16 mouse cellular contexts compared by ENCODE assay signal in genomic region chr10:128601499-128601898, GRCm38 (mm10). TPM values are rescaled to one million over a fixed set of nuclear protein-coding genes. Genes with fewer than 3 reads are reported as not detected.
"Had no signal": no experiment of that assay in that cellular context is flagged by ENCODE, and none has a peak within 500 bp of the region (broad histone marks: within the 10 kb centered on the region; RNA-seq: fewer than 3 reads in every experiment).

No protein-coding gene starts in this region.

- H3K4me3 ChIP-seq: midbrain, embryonic 13.5 days; midbrain, embryonic 15.5 days; neural tube, embryonic 12.5 days; stomach, embryonic 15.5 days had no signal

- ATAC-seq: midbrain, embryonic 13.5 days; midbrain, embryonic 15.5 days had no signal

- H3K9ac ChIP-seq: lung, embryonic 14.5 days; midbrain, embryonic 13.5 days; midbrain, embryonic 15.5 days; neural tube, embryonic 12.5 days; stomach, embryonic 15.5 days had no signal

- DNase-seq: lung, adult 18-20 months; lung, embryonic 14.5 days; lung, postnatal 10 days; lung, postnatal 4 days; right cerebral cortex, postnatal 14 days; spleen, adult 18-20 months; thymus, adult 2 months; thymus, postnatal 25 days; thymus, postnatal 4 days had no signal

- H3K4me1 ChIP-seq: midbrain, embryonic 13.5 days; midbrain, embryonic 15.5 days; neural tube, embryonic 12.5 days; stomach, embryonic 15.5 days had no signal

- H3K36me3 ChIP-seq: midbrain, embryonic 13.5 days; midbrain, embryonic 15.5 days; neural tube, embryonic 12.5 days; stomach, embryonic 15.5 days had no signal

- H3K27ac ChIP-seq: midbrain, embryonic 13.5 days; midbrain, embryonic 15.5 days; neural tube, embryonic 12.5 days; stomach, embryonic 15.5 days; stomach, postnatal 0 days had no signal

- H3K9me3 ChIP-seq: midbrain, embryonic 13.5 days; midbrain, embryonic 15.5 days; neural tube, embryonic 12.5 days; stomach, embryonic 15.5 days had no signal

RNA-seq across cellular contexts. Expression of gene Ikzf4, which starts 44.3 kb away (rescaled TPM):
- total RNA-seq: megakaryocyte, adult 5-6 weeks; monocyte, adult 5-6 weeks had no signal
